In genomic region chr7:123982461-123983038, GRCm38 (mm10) we compare ENCODE assay signal across 8 mouse cellular contexts. TPM values are rescaled to one million over a fixed set of nuclear protein-coding genes. Genes with fewer than 3 reads are reported as not detected.
DNase-seq lines count a peak whose midpoint lies in the region; ATAC-seq and TF ChIP-seq lines count a peak whose summit lies in the region.

Gene Hs3st4, plus strand, starts transcription at chr7:123982869.

- TF ChIP-seq CTCF in heart, postnatal 0 days (IDR thresholded peaks at IDR 0.05; ENCODE audit: low read depth): no peak

- H3K36me3 ChIP-seq in kidney, embryonic 14.5 days (ENCODE audit: control insufficient read depth, insufficient read depth, low read length): no peaks in the 10 kb centered on the region
- H3K36me3 ChIP-seq in heart, postnatal 0 days (replicated peaks; ENCODE audit: control insufficient read depth, insufficient read depth, low read length): no peaks in the 10 kb centered on the region
- no peaks in the 10 kb centered on the region for H3K36me3 ChIP-seq in limb, embryonic 11.5 days (ENCODE audit: control insufficient read depth, insufficient read depth, low read length)

- 0 out of 2 replicates have a peak, but pooled peaks cover 6% of the 10 kb centered on the region for H3K4me1 ChIP-seq in kidney, embryonic 14.5 days (ENCODE audit: control insufficient read depth, insufficient read depth, low read length)
- H3K4me1 ChIP-seq in heart, postnatal 0 days (ENCODE audit: control insufficient read depth, insufficient read depth): no peaks in the 10 kb centered on the region
- no peaks in the 10 kb centered on the region for H3K4me1 ChIP-seq in limb, embryonic 11.5 days (ENCODE audit: control insufficient read depth, insufficient read depth, low read length)

- no peak for DNase-seq in kidney, postnatal 25 days
- DNase-seq in embryo, embryonic 11 days: peak; percentile 61
- DNase-seq in heart, postnatal 0 days (ENCODE audit: low spot score): no peak
- peak; percentile 43 for DNase-seq in limb, embryonic 11.5 days (ENCODE audit: low spot score)
- DNase-seq in retina, embryonic 14.5 days (ENCODE audit: low spot score): peak; percentile 70
- DNase-seq in urinary bladder, postnatal 14 days (ENCODE audit: low spot score): no peak
- no peak for DNase-seq in adrenal gland, adult 18-20 months (ENCODE audit: low spot score in 2 of 2)

- H3K9me3 ChIP-seq in kidney, embryonic 14.5 days (ENCODE audit: control insufficient read depth, low read length): no peaks in the 10 kb centered on the region
- no peaks in the 10 kb centered on the region for H3K9me3 ChIP-seq in heart, postnatal 0 days (replicated peaks; ENCODE audit: control insufficient read depth, low read length)
- no peaks in the 10 kb centered on the region for H3K9me3 ChIP-seq in limb, embryonic 11.5 days (ENCODE audit: control insufficient read depth, low read length)

- under 1% methylated on average over 32 of the region's 74 CpGs for WGBS in kidney, embryonic 14.5 days
- WGBS in heart, postnatal 0 days: 2% methylated on average over 52 of the region's 74 CpGs
- WGBS in limb, embryonic 11.5 days: under 1% methylated on average over 54 of the region's 74 CpGs

- peak within 1 kb of the TSS; percentile 37 for H3K9ac ChIP-seq in kidney, embryonic 14.5 days (ENCODE audit: low read depth, low read length)
- no peak within 1 kb of the TSS; the same call in 1 of the 2 replicates for H3K9ac ChIP-seq in heart, postnatal 0 days (replicated peaks; ENCODE audit: low read depth, low read length)
- peak within 1 kb of the TSS; percentile 27; the same call in 1 of the 2 replicates for H3K9ac ChIP-seq in limb, embryonic 11.5 days (ENCODE audit: low read length)

- no peak within 1 kb of the TSS for H3K27ac ChIP-seq in kidney, embryonic 14.5 days (ENCODE audit: low read depth, low read length)
- no peak within 1 kb of the TSS for H3K27ac ChIP-seq in heart, postnatal 0 days (ENCODE audit: low read depth)
- no peak within 1 kb of the TSS for H3K27ac ChIP-seq in limb, embryonic 11.5 days (replicated peaks; ENCODE audit: low read depth, low read length)

- no peak for TF ChIP-seq EP300 in heart, postnatal 0 days (IDR thresholded peaks at IDR 0.05; ENCODE audit: low read depth)

- ATAC-seq in kidney, embryonic 14.5 days (ENCODE audit: low FRiP score, low TSS enrichment): peak; percentile 65
- ATAC-seq in heart, postnatal 0 days (ENCODE audit: insufficient read depth, low read depth): no peak
- ATAC-seq in limb, embryonic 11.5 days (ENCODE audit: insufficient number of reproducible peaks, low FRiP score, low TSS enrichment, low read depth): no peak

- peak within 1 kb of the TSS; percentile 62 for H3K4me3 ChIP-seq in kidney, embryonic 14.5 days (ENCODE audit: low read length)
- peak within 1 kb of the TSS; percentile 45 for H3K4me3 ChIP-seq in heart, postnatal 0 days (ENCODE audit: low read depth, low read length)
- H3K4me3 ChIP-seq in limb, embryonic 11.5 days (ENCODE audit: low read depth, low read length): peak within 1 kb of the TSS; percentile 57

- peak within 1 kb of the TSS; percentile 100 for H3K4me2 ChIP-seq in kidney, embryonic 14.5 days (replicated peaks; ENCODE audit: low read depth, low read length)
- peak within 1 kb of the TSS; percentile 71 for H3K4me2 ChIP-seq in heart, postnatal 0 days (ENCODE audit: low read depth, low read length)
- H3K4me2 ChIP-seq in limb, embryonic 11.5 days (ENCODE audit: low read depth, severe bottlenecking): peak within 1 kb of the TSS; percentile 97

- peaks cover 72% of the 10 kb centered on the region for H3K27me3 ChIP-seq in kidney, embryonic 14.5 days (ENCODE audit: control insufficient read depth, insufficient read depth, low read length)
- peaks cover 70% of the 10 kb centered on the region for H3K27me3 ChIP-seq in heart, postnatal 0 days (ENCODE audit: control insufficient read depth, insufficient read depth, low read length)
- H3K27me3 ChIP-seq in limb, embryonic 11.5 days (ENCODE audit: control insufficient read depth, insufficient read depth, low read length): peaks cover 58% of the 10 kb centered on the region

RNA-seq across cellular contexts. Expression of gene Hs3st4, which starts in this region (rescaled TPM):
- polyA plus RNA-seq in kidney, embryonic 14.5 days (2014; fragmentation: Nextera tagmentation; extraction: Ambion mirVana): 0.06 and 0.08 TPM in 2 replicates
- total RNA-seq in heart, postnatal 0 days (2014; rRNA removed; ENCODE audit: low replicate concordance): 0.34 and 1.6 TPM in 2 replicates
- polyA plus RNA-seq in heart, postnatal 0 days (2015; fragmentation: Nextera tagmentation; extraction: Ambion mirVana): 0.45 and 0.52 TPM in 2 replicates
- 0.16 TPM in 1 of 2 replicates, not detected in the other for polyA plus RNA-seq in limb, embryonic 11.5 days (2014; fragmentation: Nextera tagmentation; extraction: Ambion mirVana)
- total RNA-seq in adrenal gland, adult 18-20 months (2021): not detected

Comparison
In these comparisons a context has a peak if more than half of its experiments do, and no peak if none do; other contexts are left out.
1. Peak in ATAC-seq, H3K4me3 ChIP-seq, H3K9ac ChIP-seq and H3K4me2 ChIP-seq in kidney, embryonic 14.5 days; RNA of the gene not detected or under 1 TPM.
2. Peak in DNase-seq, H3K4me3 ChIP-seq, H3K9ac ChIP-seq and H3K4me2 ChIP-seq in limb, embryonic 11.5 days; RNA of the gene not detected or under 1 TPM.
3. DNase-seq: peak in embryo, embryonic 11 days (single experiment) and retina, embryonic 14.5 days (single experiment); none in kidney, postnatal 25 days (0 of 2), heart, postnatal 0 days (single experiment), urinary bladder, postnatal 14 days (single experiment) and adrenal gland, adult 18-20 months (0 of 2).
4. Peak in every context shown above with its lines, with median percentiles within 50 percentile points of each other: H3K4me2 ChIP-seq and H3K4me3 ChIP-seq.